Mouse (Mus musculus): ENCODE measurements at regions not wholly inside any gene's neighbourhood (a gene's known extent, or its start where the extent isn't known, plus 50 kb on each side); places are given as distances from the start of the nearest gene placed in this dataset.

DNA sequence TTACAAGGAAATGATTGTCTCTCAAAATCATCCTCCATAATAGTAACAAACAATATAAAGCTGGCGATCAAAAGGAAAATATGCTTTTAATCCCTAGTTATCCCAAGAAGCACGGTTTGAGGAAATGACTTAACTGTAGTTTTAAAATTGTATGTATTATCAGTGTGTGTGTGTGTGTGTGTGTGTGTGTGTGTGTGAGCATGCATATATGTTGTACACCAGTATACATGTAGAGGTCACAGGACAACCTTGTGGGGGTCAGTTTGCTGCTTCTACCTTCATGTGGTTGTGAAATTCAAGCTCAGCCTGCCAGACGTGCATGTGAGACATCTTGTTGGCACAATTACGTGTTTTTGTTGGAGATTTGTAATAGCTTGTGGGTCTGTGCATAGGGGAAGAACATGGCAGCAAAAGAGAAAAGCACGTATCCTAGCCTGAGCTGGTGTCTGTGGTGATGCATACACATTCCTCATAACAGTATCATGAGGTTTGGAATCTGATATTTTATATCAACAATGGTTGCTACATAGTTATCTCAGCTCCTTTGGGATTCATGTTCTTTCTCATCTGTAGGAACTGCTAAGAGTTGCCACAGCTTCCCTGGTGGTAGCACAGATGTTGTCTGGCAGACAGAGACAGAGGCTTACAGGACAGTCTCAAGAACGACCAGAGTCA is 622.4 kb downstream of the Kcnj2 start:
- Histone ChIP-seq H3K9me3 (ENCODE audit: control insufficient read depth, low read length) (no peaks in the 10 kb centered on the region), H3K9ac (ENCODE audit: low read depth, low read length) (no peak overlapping the region), H3K4me1 (ENCODE audit: control insufficient read depth, insufficient read depth, low read length) (no peaks in the 10 kb centered on the region), H3K27ac (replicated peaks; ENCODE audit: low read depth, low read length) (no peak overlapping the region), H3K4me2 (ENCODE audit: low read depth, low read length) (no peak overlapping the region), H3K27me3 (replicated peaks; ENCODE audit: control insufficient read depth, insufficient read depth, low read length) (no peaks in the 10 kb centered on the region), H3K4me3 (ENCODE audit: low read depth, low read length) (no peak overlapping the region), H3K36me3 (ENCODE audit: control insufficient read depth, insufficient read depth, low read length) (no peaks in the 10 kb centered on the region)
- DNase-seq (ENCODE audit: low spot score) (peak; percentile 14), ATAC-seq (ENCODE audit: low read depth) (no peak)
- 59% methylated on average over 6 of the region's 6 CpGs for WGBS

DNA sequence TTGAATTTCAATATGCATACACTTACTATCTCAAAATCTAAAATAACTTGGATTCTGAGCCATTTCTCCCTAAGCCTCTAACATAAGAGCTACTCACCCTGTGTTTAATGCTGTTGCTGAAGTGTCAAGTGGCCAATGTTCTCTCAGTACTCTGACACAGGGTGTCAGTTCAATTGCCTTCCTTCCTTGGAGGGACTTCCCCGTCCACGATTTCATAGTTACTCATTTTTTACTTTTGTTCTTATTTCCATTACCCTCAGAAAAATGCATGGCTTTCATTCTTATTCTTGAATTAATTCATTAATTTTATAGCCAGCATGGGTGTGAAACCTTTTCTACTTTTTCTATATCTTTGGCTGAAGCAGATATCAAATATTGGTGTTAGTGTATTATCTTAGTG is 623.9 kb downstream of the Kcnj2 start:
- H3K9me3 ChIP-seq (ENCODE audit: control insufficient read depth, low read length), result no peaks in the 10 kb centered on the region
- H3K27me3 ChIP-seq (replicated peaks; ENCODE audit: control insufficient read depth, insufficient read depth, low read length), result no peaks in the 10 kb centered on the region
- H3K36me3 ChIP-seq (ENCODE audit: control insufficient read depth, insufficient read depth, low read length), result no peaks in the 10 kb centered on the region
- H3K27ac ChIP-seq (replicated peaks; ENCODE audit: low read depth, low read length), result no peak overlapping the region
- H3K4me3 ChIP-seq (ENCODE audit: low read depth, low read length), result no peak overlapping the region
- no peaks in the 10 kb centered on the region for H3K4me1 ChIP-seq (ENCODE audit: control insufficient read depth, insufficient read depth, low read length)
- ATAC-seq (ENCODE audit: low read depth), result no peak
- 76% methylated on average over 2 of the region's 2 CpGs for WGBS
- no peak for DNase-seq (ENCODE audit: low spot score)
- H3K4me2 ChIP-seq (ENCODE audit: low read depth, low read length), result no peak overlapping the region
- H3K9ac ChIP-seq (ENCODE audit: low read depth, low read length), result no peak overlapping the region

DNA sequence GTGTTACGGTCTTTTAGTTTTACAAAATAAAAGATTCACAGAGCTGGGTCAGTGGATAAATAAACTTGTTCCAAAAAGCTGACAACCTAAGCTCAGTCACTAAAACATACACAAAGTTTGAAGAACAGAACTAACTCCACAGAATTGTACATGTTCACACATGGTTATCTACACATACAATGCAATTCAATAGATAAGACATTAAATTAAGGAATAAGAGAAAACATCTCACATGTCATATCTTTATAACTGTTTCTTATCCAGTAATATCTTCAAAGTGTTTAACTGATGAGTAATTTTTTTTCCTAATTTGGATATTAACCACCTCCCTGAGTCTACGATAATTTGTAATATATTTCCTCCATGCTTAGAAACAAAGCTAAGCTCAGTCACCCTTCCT is 625.5 kb downstream of the Kcnj2 start:
- no peaks in the 10 kb centered on the region for H3K27me3 ChIP-seq (replicated peaks; ENCODE audit: control insufficient read depth, insufficient read depth, low read length)
- no peak overlapping the region for H3K9ac ChIP-seq (ENCODE audit: low read depth, low read length)
- no peak overlapping the region for H3K4me3 ChIP-seq (ENCODE audit: low read depth, low read length)
- no peaks in the 10 kb centered on the region for H3K36me3 ChIP-seq (ENCODE audit: control insufficient read depth, insufficient read depth, low read length)
- WGBS, result 89% methylated on average over 2 of the region's 2 CpGs
- H3K27ac ChIP-seq (replicated peaks; ENCODE audit: low read depth, low read length), result no peak overlapping the region
- H3K4me1 ChIP-seq (ENCODE audit: control insufficient read depth, insufficient read depth, low read length), result no peaks in the 10 kb centered on the region
- no peaks in the 10 kb centered on the region for H3K9me3 ChIP-seq (ENCODE audit: control insufficient read depth, low read length)
- no peak for ATAC-seq (ENCODE audit: low read depth)
- no peak for DNase-seq (ENCODE audit: low spot score)
- no peak overlapping the region for H3K4me2 ChIP-seq (ENCODE audit: low read depth, low read length)

DNA sequence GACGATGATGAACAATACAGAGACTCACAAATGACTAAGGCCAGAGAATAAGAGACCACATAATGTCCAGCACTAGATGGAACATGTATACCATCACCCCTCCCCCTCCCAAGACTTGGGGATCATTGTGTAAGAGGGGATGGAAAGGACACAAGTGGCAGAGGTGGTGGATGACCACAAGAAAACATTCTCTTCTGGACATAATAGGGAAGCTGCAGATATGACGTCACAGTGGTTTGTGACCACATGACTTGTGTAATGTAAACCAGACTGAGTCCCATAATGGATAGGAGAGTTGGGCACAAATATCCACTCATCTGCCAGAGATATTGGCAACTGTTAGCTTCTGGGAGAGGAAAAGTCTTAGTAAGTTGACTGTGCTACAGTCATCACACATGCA is 630.7 kb downstream of the Kcnj2 start:
- H3K27me3 ChIP-seq (replicated peaks; ENCODE audit: control insufficient read depth, insufficient read depth, low read length), result no peaks in the 10 kb centered on the region
- WGBS, result 78% methylated on average over 2 of the region's 2 CpGs
- no peaks in the 10 kb centered on the region for H3K9me3 ChIP-seq (ENCODE audit: control insufficient read depth, low read length)
- no peak overlapping the region for H3K4me2 ChIP-seq (ENCODE audit: low read depth, low read length)
- ATAC-seq (ENCODE audit: low read depth) (no peak), DNase-seq (ENCODE audit: low spot score) (no peak)
- no peaks in the 10 kb centered on the region for H3K4me1 ChIP-seq (ENCODE audit: control insufficient read depth, insufficient read depth, low read length)
- no peaks in the 10 kb centered on the region for H3K36me3 ChIP-seq (ENCODE audit: control insufficient read depth, insufficient read depth, low read length)
- H3K4me3 ChIP-seq (ENCODE audit: low read depth, low read length), result no peak overlapping the region
- no peak overlapping the region for H3K9ac ChIP-seq (ENCODE audit: low read depth, low read length)
- no peak overlapping the region for H3K27ac ChIP-seq (replicated peaks; ENCODE audit: low read depth, low read length)

DNA sequence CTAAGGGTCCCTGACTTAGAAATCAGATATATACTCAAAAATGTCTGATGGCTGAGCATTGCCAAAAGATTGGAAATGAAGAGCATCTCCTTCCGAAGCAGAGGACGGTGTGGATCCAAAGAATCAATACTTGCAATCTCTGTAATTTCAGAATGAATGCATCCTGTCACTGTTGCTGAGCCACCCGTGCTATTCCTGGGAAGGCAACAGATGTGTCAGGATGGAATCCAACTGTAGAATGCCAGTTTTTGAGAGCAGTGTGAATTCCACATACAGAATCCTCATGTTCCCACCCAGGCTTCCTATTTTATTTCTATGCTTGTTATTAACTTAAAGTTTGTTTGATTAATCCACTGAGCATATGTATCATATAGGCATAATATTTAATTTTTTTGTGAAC is 633.9 kb downstream of the Kcnj2 start:
- H3K27ac ChIP-seq (replicated peaks; ENCODE audit: low read depth, low read length), result no peak overlapping the region
- H3K4me3 ChIP-seq (ENCODE audit: low read depth, low read length), result no peak overlapping the region
- 91% methylated on average over 3 of the region's 3 CpGs for WGBS
- H3K4me1 ChIP-seq (ENCODE audit: control insufficient read depth, insufficient read depth, low read length), result no peaks in the 10 kb centered on the region
- H3K9me3 ChIP-seq (ENCODE audit: control insufficient read depth, low read length), result no peaks in the 10 kb centered on the region
- H3K4me2 ChIP-seq (ENCODE audit: low read depth, low read length), result no peak overlapping the region
- ATAC-seq (ENCODE audit: low read depth), result no peak
- H3K27me3 ChIP-seq (replicated peaks; ENCODE audit: control insufficient read depth, insufficient read depth, low read length), result no peaks in the 10 kb centered on the region
- H3K36me3 ChIP-seq (ENCODE audit: control insufficient read depth, insufficient read depth, low read length), result no peaks in the 10 kb centered on the region
- no peak overlapping the region for H3K9ac ChIP-seq (ENCODE audit: low read depth, low read length)
- DNase-seq (ENCODE audit: low spot score), result no peak

DNA sequence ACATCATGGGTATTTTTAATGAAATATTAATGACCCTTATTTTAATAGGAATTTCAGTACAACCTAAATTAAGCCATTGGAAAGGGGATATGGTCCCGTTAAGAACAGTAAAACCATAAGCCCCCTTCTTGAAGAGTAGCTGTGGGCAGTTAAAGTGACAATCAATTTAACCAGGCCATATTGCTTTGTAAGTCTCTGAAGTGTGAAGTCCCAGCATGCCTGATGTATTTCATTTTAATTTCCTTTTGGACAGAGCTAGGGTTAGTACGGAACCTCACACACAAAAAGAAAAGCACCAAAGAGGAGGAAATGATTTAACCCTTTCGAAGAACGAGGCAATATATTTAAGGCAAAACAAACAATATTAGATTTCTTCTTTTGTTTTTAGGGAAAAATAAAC is 640.9 kb downstream of the Kcnj2 start:
- no peak overlapping the region for H3K27ac ChIP-seq (replicated peaks; ENCODE audit: low read depth, low read length)
- no peak for ATAC-seq (ENCODE audit: low read depth)
- no peaks in the 10 kb centered on the region for H3K4me1 ChIP-seq (ENCODE audit: control insufficient read depth, insufficient read depth, low read length)
- DNase-seq (ENCODE audit: low spot score), result no peak
- H3K9ac ChIP-seq (ENCODE audit: low read depth, low read length), result no peak overlapping the region
- H3K36me3 ChIP-seq (ENCODE audit: control insufficient read depth, insufficient read depth, low read length), result no peaks in the 10 kb centered on the region
- no peak overlapping the region for H3K4me3 ChIP-seq (ENCODE audit: low read depth, low read length)
- no peak overlapping the region for H3K4me2 ChIP-seq (ENCODE audit: low read depth, low read length)
- no peaks in the 10 kb centered on the region; the same call in 1 of the 2 replicates for H3K27me3 ChIP-seq (replicated peaks; ENCODE audit: control insufficient read depth, insufficient read depth, low read length)
- no peaks in the 10 kb centered on the region for H3K9me3 ChIP-seq (ENCODE audit: control insufficient read depth, low read length)
- 53% methylated on average over 4 of the region's 4 CpGs for WGBS

DNA sequence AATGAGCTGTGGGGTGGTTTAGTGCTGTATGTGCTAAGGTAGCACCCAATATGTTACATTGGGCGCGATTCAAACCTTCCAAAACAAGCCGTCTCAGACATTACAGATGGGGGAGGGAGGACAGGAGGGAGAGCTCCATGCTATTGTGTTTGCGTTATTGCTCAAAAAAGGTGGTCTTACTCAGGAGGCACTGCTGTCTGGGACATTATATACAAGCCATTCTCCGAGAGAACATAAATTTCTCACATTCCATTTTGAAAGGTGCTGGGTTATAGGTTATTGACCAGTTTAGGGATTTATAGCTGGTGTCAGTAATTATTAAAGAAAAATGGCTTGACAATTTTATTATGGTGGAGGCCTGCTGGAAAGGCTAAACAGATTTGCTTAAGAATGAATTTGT is 649.4 kb downstream of the Kcnj2 start:
- DNase-seq (ENCODE audit: low spot score), result no peak
- 85% methylated on average over 5 of the region's 5 CpGs for WGBS
- no peak overlapping the region for H3K4me2 ChIP-seq (ENCODE audit: low read depth, low read length)
- no peak for ATAC-seq (ENCODE audit: low read depth)
- H3K4me1 ChIP-seq (ENCODE audit: control insufficient read depth, insufficient read depth, low read length), result no peaks in the 10 kb centered on the region
- no peaks in the 10 kb centered on the region; the same call in 1 of the 2 replicates for H3K27me3 ChIP-seq (replicated peaks; ENCODE audit: control insufficient read depth, insufficient read depth, low read length)
- H3K9me3 ChIP-seq (ENCODE audit: control insufficient read depth, low read length), result no peaks in the 10 kb centered on the region
- H3K27ac ChIP-seq (replicated peaks; ENCODE audit: low read depth, low read length), result no peak overlapping the region
- H3K4me3 ChIP-seq (ENCODE audit: low read depth, low read length), result no peak overlapping the region
- no peaks in the 10 kb centered on the region for H3K36me3 ChIP-seq (ENCODE audit: control insufficient read depth, insufficient read depth, low read length)
- no peak overlapping the region for H3K9ac ChIP-seq (ENCODE audit: low read depth, low read length)

DNA sequence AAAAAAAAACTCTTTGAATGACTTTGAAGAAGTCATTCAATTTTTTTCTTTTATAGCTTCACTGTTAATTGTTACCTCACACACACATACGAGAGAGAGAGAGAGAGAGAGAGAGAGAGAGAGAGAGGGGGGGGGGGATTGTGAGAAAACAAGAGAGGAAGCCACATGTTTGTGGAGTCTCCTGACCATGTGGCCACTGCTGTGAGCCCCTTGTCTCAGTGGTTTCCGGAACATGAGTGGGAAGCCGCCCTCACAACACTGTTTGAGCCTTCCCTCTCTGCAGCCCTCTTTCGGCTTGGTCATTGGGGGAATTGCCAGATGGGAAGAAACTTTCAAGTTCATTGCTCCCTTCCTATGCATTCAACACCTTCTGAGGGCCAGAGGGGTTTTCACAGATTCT is 656.3 kb downstream of the Kcnj2 start:
- Histone ChIP-seq H3K27ac (replicated peaks; ENCODE audit: low read depth, low read length) (no peak overlapping the region), H3K9ac (ENCODE audit: low read depth, low read length) (no peak overlapping the region), H3K36me3 (ENCODE audit: control insufficient read depth, insufficient read depth, low read length) (no peaks in the 10 kb centered on the region), H3K4me3 (ENCODE audit: low read depth, low read length) (no peak overlapping the region), H3K9me3 (ENCODE audit: control insufficient read depth, low read length) (no peaks in the 10 kb centered on the region), H3K27me3 (replicated peaks; ENCODE audit: control insufficient read depth, insufficient read depth, low read length) (no peaks in the 10 kb centered on the region), H3K4me1 (ENCODE audit: control insufficient read depth, insufficient read depth, low read length) (no peaks in the 10 kb centered on the region), H3K4me2 (ENCODE audit: low read depth, low read length) (no peak overlapping the region)
- ATAC-seq (ENCODE audit: low read depth), result no peak
- WGBS, result 61% methylated on average over 4 of the region's 4 CpGs
- DNase-seq (ENCODE audit: low spot score), result no peak

DNA sequence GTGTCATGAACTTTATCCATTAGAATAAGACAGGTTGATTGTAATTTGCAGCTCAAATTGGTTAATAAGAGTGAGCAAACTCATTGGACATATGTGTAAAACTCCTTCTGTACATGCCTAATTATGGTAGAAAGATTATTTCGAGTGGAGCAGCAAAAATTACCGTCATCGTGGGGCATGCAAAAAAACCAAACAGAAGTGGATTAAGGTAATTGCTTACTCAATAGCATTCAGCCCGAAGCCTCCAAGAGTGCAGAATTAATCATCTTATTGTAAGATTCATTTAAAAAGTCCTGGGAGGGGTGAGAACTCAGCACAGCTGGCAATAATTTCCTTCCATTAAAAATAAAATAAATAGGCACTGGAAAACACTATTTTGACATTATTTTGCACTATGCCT is 662.2 kb downstream of the Kcnj2 start:
- Histone ChIP-seq H3K9ac (ENCODE audit: low read depth, low read length) (no peak overlapping the region), H3K9me3 (ENCODE audit: control insufficient read depth, low read length) (no peaks in the 10 kb centered on the region), H3K27ac (replicated peaks; ENCODE audit: low read depth, low read length) (no peak overlapping the region), H3K27me3 (replicated peaks; ENCODE audit: control insufficient read depth, insufficient read depth, low read length) (no peaks in the 10 kb centered on the region), H3K36me3 (ENCODE audit: control insufficient read depth, insufficient read depth, low read length) (no peaks in the 10 kb centered on the region), H3K4me3 (ENCODE audit: low read depth, low read length) (no peak overlapping the region), H3K4me2 (ENCODE audit: low read depth, low read length) (no peak overlapping the region), H3K4me1 (ENCODE audit: control insufficient read depth, insufficient read depth, low read length) (no peaks in the 10 kb centered on the region)
- WGBS, result 49% methylated on average over 4 of the region's 4 CpGs
- no peak for ATAC-seq (ENCODE audit: low read depth)
- DNase-seq (ENCODE audit: low spot score), result no peak
